Mouse (Mus musculus) embryo, embryonic 11.5 days (tissue): ENCODE measurements around the gene Atp6v0e.

Experiments used
- DNase-seq: peaks from one replicate; pipeline ENCODE4 v3.0.0-alpha.2; 2012; ENCODE audit warnings: low read depth, low spot score

The Atp6v0e gene

DNA sequence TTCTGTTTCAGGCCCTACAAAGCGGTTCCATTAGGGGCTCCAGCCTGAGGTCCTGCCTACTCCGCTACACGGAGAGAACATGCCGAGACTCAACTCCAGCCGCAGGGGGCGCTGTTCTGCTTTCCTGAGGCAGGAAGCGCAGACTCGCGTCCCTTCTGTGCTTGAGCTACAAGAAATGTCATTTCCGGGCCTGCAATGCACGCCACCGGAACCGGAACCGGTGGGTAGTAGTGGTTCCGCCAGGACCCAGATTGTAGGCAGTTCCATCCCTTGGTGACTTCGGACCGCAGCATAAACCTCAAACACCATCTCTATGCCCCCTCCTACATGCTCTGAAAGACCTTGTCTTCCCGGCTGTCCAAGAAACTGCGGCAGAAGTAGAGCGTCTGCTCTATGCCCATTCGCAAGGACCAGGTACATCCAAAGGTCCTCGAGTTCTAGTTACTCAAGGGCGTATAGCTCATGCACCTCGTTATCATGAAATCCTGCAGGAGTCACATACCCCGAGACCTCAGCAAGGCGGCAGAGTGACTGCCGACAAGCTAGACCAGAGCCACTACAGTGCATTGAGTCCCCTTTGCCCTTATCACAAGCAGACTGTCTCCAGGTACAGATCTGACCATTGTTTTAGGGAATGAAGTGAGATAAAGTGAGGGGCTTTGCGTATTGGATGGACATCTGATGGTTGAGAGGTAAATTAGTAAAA lies at the start of gene Atp6v0e:
Atp6v0e (plus strand) TSS at position 254 of the 706 bp plus-strand sequence.
- DNase-seq, result peak; percentile 91

DNA sequence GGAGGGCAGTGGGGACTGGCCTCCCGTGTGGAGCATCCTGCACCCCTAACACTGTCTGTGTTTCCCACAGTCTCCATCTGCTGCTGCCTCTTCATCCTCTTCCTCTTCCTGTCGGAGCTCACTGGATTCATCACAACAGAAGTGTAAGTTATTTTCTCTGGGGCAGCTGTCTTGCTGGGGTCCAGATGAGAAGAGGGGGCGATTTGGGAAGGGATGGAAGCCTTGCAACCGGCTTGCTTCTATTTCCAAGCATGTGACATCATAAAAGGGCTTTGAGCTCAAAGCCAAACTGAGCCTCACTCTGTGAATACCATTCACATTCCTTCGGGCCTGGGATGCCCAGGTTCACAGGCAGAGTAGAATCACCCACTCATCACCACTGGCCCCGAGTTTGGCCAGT lies 48.7 kb upstream of the Atp6v0e start:
- DNase-seq, result no peak

- DNase-seq, result no peak
These were observed 48.1 kb upstream of the Atp6v0e start for GRCm38 (mm10) chr17:26614708-26615486.

DNA sequence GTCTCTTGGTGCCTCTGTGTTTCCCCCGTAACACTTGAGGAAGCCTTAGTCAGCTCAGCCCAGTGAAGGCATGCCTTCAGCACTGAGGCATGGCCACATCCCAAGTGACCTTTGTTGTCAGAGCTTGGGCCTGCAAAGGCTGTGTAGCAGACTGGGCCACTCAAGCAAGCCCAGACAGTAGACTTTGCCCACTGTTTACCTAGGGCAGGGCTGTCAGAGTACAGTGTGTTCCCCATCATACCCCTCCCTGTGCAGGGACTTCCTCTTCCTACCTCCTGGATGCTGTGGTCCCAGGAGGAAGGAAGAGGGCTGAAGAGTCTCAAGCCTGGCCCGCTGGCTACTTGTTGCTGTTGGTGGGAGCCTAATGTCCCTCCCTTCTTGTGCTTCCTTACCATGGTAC lies 46.3 kb upstream of the Atp6v0e start:
- DNase-seq, result no peak

DNA sequence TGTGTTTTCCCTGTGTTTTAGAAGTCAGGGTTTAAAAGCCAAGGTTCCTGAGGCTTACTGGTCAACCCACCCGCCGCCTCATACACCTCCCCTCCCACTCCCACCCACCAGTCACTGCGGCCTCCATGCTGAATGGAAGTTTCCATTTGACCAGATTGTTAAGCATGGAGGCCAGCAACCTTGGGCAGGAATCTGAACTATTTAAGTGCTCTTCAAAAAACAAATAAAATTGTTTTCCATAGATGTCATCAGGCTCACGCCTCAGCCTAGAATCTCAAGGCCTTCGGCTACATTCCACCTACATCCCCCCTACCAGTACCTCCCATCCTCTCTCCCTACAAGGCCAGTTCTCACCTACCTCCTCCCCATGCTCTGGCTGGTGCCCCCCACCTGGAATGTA lies 44.5 kb upstream of the Atp6v0e start:
- DNase-seq, result no peak

DNA sequence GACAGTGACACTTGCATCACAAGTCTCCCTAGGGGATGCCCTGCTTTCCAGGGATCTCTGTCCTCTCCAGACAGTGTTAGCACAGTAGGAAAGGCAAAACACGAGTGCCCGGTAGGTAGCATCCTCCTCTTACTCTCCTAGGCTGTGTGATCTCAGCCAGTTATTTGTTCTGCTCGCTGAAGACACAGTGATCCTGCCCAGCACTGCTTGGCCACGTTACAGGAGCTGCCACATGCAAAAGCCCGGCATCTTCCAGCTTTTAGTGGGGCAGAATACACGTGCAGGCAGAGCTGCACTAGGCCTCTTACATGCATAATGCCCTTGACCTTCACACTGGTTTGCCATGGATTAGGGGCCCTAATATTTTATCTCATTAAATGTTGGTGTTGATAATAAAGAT lies 43.5 kb upstream of the Atp6v0e start:
- no peak for DNase-seq

- no peak for DNase-seq
These were observed 42.7 kb upstream of the Atp6v0e start for GRCm38 (mm10) chr17:26620292-26620691.

- no peak for DNase-seq
These were observed 42.0 kb upstream of the Atp6v0e start for GRCm38 (mm10) chr17:26620786-26621766.

DNA sequence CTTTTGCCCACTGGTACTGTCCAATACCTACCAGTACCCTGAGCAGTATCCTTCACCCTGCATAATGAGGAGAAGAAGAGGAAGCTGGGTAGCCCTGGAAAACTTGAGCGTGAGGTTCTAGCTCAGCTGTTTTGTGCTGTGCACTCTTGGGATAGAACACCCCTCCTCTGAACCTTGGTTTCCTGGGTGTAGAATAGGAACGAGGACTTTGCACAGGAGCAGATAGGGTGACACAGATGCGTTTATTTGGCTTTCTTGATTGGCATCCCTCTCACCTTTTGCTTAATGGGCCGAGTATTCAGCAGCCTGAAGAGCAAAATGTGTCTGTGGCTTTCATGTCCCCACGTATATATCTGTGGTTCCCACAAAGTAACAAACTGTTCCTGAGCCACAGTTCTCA lies 41.1 kb upstream of the Atp6v0e start:
- DNase-seq, result no peak

GRCm38 (mm10) chr17:26623991-26624390 lies 39.0 kb upstream of the Atp6v0e start:
- no peak for DNase-seq

- DNase-seq, result no peak
These were observed 38.0 kb upstream of the Atp6v0e start for GRCm38 (mm10) chr17:26624999-26625398.

DNA sequence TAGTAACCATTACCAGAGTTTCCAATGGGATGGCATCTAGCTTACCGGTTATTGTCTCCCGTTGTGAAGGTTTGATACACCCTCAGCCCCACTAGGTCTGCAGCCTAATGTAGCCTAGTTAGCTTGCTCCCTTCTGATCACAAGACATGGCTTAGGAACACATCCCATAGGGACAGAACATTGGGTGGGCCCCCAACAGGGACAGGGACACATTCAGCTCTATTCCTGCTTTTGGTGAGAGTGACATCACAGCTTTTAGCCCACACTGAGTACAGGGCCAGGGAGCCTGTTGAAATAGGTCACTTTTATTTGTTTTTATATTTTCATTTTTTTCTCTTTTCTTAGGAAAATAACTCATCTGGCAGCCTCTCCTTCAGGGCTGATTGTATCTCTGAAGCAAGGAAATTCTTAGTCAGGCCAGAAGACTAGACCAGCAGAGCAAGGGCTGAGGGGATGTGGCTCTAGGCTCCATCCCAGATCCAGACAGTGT lies 37.5 kb upstream of the Atp6v0e start:
- no peak for DNase-seq

DNA sequence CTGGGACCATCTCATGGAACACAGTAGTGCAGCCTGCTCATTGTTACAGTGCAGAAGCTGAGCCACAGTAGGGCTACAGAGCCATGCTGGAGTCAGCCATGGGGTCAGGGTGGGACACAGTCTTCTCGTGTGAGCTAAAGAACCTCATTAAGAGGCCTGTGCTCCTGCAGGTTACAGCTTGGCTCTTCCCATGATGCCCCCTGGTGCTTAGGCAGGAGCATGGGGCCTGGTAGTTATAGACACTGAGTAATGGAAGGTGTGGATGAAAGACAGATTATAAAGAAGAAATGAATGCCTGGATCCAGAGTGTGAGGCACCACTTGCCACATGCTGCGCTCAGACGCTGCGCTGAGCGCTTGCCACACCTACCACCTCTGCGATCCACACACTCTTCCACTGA lies 34.6 kb upstream of the Atp6v0e start:
- no peak for DNase-seq

- no peak for DNase-seq
These were observed 34.1 kb upstream of the Atp6v0e start for GRCm38 (mm10) chr17:26628936-26629335.

DNA sequence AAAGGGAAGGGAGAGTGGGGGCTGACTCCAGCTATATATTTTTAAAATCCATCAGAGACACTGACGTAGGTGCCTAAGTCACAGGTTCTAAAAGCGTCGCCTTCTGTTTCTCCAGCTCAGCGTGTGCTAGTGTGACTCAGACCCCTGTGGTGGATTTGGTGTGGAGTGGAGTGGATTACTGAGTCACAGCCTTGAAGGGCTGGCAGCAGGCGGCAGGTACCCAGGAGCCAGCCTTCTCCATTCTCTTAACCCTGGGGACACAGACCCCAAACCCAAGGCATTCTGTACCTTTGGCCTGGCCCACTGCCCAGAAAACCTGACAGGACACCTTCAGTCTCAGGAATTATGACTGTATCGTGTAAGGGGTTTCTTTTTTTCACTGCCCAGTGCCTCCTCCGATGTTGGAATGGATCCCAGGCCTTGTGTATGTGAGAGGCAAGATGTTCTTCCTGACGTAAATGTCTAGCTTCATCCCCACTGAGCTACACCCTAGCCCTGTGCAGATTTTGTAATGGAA lies 31.2 kb upstream of the Atp6v0e start:
- no peak for DNase-seq

GRCm38 (mm10) chr17:26633186-26633585 lies 29.8 kb upstream of the Atp6v0e start:
- DNase-seq, result no peak

DNA sequence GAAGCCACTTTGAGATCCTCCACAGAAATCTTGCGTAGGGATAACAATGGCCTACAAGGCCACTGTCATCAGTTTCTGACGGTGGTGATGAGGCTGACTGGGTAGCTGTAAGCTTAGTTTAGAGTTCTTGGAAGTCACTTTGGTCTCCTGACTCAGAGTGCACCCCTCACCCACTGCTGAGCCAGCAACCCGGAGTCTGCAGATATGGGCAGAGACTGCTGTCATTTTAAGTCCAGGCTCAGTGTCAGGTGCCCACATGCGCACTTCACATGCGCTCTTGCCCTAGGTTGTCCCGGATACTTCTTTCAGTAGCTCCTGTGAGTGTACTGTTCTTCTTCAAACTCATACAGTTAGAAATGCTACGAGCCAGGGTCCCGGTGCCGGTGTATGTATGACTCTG lies 29.1 kb upstream of the Atp6v0e start:
- DNase-seq, result no peak

- no peak for DNase-seq
These were observed 28.5 kb upstream of the Atp6v0e start for GRCm38 (mm10) chr17:26634539-26634938.

DNA sequence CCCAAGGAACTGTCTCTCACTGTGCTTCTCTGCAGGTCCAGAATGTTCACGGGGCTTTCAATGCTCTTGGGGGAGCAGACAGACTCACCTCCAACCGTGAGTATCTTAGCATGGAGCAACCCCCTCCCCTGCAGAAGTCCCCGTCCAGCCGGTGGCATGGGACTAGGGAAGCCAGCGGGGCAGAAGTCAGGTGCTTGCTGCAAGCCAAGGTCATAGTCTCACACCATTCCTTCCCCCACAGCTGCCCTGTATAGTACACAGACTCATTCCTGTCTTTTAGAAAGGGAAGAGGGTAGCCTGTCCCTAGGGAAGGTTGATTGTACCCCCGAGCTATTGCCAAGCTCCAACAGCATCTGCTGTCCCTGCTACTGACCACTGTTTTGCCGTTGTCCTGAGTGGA lies 27.1 kb upstream of the Atp6v0e start:
- DNase-seq, result no peak

- DNase-seq, result no peak
These were observed 25.2 kb upstream of the Atp6v0e start for GRCm38 (mm10) chr17:26637851-26638250.

- peak; percentile 50 for DNase-seq
These were observed 24.4 kb upstream of the Atp6v0e start for GRCm38 (mm10) chr17:26638655-26639054.

- DNase-seq, result no peak
These were observed 23.2 kb upstream of the Atp6v0e start for GRCm38 (mm10) chr17:26639791-26640190.
